Mouse (Mus musculus): Measurements from ENCODE around the gene Smc3.

- TF ChIP-seq CTCF (IDR thresholded peaks at IDR 0.05; ENCODE audit: borderline replicate concordance, insufficient read depth, low read depth, low read length) (no peak), POLR2A (IDR thresholded peaks at IDR 0.05; ENCODE audit: borderline replicate concordance, insufficient read depth, low read length) (no peak)
Measured at GRCm38 (mm10) chr19:53652267-53652666, 52.1 kb downstream of the Smc3 start.

All from cerebellum, adult 2 months (tissue).